Mouse (Mus musculus) CD8-positive naive resting alpha-beta T cell, adult 2 months (primary cell): ENCODE measurements around the gene Hoxd13.

ENCODE experiments used
- DNase-seq, 2 experiments: peaks; one replicate each; pipeline ENCODE4 v3.0.0; 2022; ENCODE audit warnings: low read depth in 2 of 2, low spot score in 2 of 2

Gene Hoxd13

GRCm38 (mm10) chr2:74660421-74661375, 7.4 kb upstream of the Hoxd13 start:
- no peak for DNase-seq

- DNase-seq: no peak
These were observed 6.4 kb upstream of the Hoxd13 start for GRCm38 (mm10) chr2:74661685-74662084.

GRCm38 (mm10) chr2:74663291-74663925, 4.7 kb upstream of the Hoxd13 start:
- DNase-seq: no peak

- no peak for DNase-seq
These were observed 1.7 kb upstream of the Hoxd13 start for GRCm38 (mm10) chr2:74666411-74666810.

- no peak for DNase-seq
These were observed 794 bp upstream of the Hoxd13 start for GRCm38 (mm10) chr2:74667191-74667841.

- DNase-seq: no peak
These were observed 490 bp downstream of the Hoxd13 start for GRCm38 (mm10) chr2:74668370-74669229.

- DNase-seq: no peak
These were observed 1.1 kb downstream of the Hoxd13 start for GRCm38 (mm10) chr2:74669230-74669578.

GRCm38 (mm10) chr2:74669650-74670235, 1.6 kb downstream of the Hoxd13 start:
- DNase-seq: no peak

GRCm38 (mm10) chr2:74670632-74671188, 2.6 kb downstream of the Hoxd13 start:
- no peak for DNase-seq

GRCm38 (mm10) chr2:74671847-74672246, 3.7 kb downstream of the Hoxd13 start:
- no peak for DNase-seq

- peak in 1 of 2 experiments; percentile 37 for DNase-seq
These were observed 4.6 kb downstream of the Hoxd13 start for GRCm38 (mm10) chr2:74672481-74673362.

- no peak for DNase-seq
These were observed 5.8 kb downstream of the Hoxd13 start for GRCm38 (mm10) chr2:74673835-74674425.

GRCm38 (mm10) chr2:74674881-74675665, 7.0 kb downstream of the Hoxd13 start, which contains the start of gene Hoxd12:
TSS of gene Hoxd12 (plus strand) at chr2:74675013.
- no peak for DNase-seq

- DNase-seq: no peak
These were observed 7.7 kb downstream of the Hoxd13 start for GRCm38 (mm10) chr2:74675666-74676282.

- no peak for DNase-seq
These were observed 8.4 kb downstream of the Hoxd13 start for GRCm38 (mm10) chr2:74676376-74677052.

- DNase-seq: no peak
These were observed 9.0 kb downstream of the Hoxd13 start for GRCm38 (mm10) chr2:74677106-74677505.
